In genomic region chr7:143136561-143136960, GRCm38 (mm10) we compare ENCODE assay signal across 20 mouse cellular contexts. TPM values are rescaled to one million over a fixed set of nuclear protein-coding genes. Genes with fewer than 3 reads are reported as not detected.
A peak's percentile ranks its signal among the peaks of the same experiment; 100 is the strongest.
DNase-seq lines count a peak whose midpoint lies in the region; ATAC-seq lines count a peak whose summit lies in the region.
"Had no signal": no experiment of that assay in that cellular context is flagged by ENCODE, and none has a peak within 500 bp of the region (broad histone marks: within the 10 kb centered on the region; RNA-seq: fewer than 3 reads in every experiment).

No protein-coding gene starts in this region.

- peak overlapping the region; percentile 38; the same call in 1 of the 2 replicates for H3K27ac ChIP-seq in heart, embryonic 10.5 days
- H3K27ac ChIP-seq in heart, embryonic 12.5 days (ENCODE audit: poor library complexity, severe bottlenecking), result no peak overlapping the region
- H3K27ac ChIP-seq in kidney, embryonic 16.5 days (ENCODE audit: low read length), result no peak overlapping the region
- H3K27ac ChIP-seq: forebrain, embryonic 10.5 days; liver, embryonic 13.5 days; midbrain, embryonic 13.5 days; neural tube, embryonic 13.5 days had no signal

- H3K9ac ChIP-seq in heart, embryonic 12.5 days, result no peak overlapping the region
- H3K9ac ChIP-seq in kidney, embryonic 16.5 days (replicated peaks; ENCODE audit: low read length), result no peak overlapping the region
- H3K9ac ChIP-seq: forebrain, postnatal 0 days; liver, embryonic 13.5 days; midbrain, embryonic 13.5 days; neural tube, embryonic 13.5 days had no signal

- H3K9me3 ChIP-seq in heart, embryonic 10.5 days, result no peaks in the 10 kb centered on the region
- H3K9me3 ChIP-seq in heart, embryonic 12.5 days (replicated peaks), result no peaks in the 10 kb centered on the region
- H3K9me3 ChIP-seq in kidney, embryonic 16.5 days (ENCODE audit: low read length), result no peaks in the 10 kb centered on the region
- H3K9me3 ChIP-seq: forebrain, embryonic 10.5 days; liver, embryonic 13.5 days; midbrain, embryonic 13.5 days; neural tube, embryonic 13.5 days had no signal

- no peak for ATAC-seq in heart, embryonic 12.5 days (ENCODE audit: insufficient number of reproducible peaks, low FRiP score)
- 0 out of 2 replicates have a peak, but pooled peaks have one; percentile 14 for ATAC-seq in kidney, embryonic 16.5 days (ENCODE audit: low FRiP score, low TSS enrichment)
- ATAC-seq: forebrain, postnatal 0 days; hindbrain, embryonic 16.5 days; intestine, embryonic 16.5 days; midbrain, embryonic 13.5 days had no signal

- WGBS in heart, embryonic 10.5 days, result 59% methylated on average over 5 of the region's 5 CpGs
- 58% methylated on average over 5 of the region's 5 CpGs for WGBS in heart, embryonic 12.5 days
- 18% methylated on average over 5 of the region's 5 CpGs for WGBS in kidney, embryonic 16.5 days

- DNase-seq in heart, embryonic 10.5 days (ENCODE audit: low spot score), result no peak
- DNase-seq in kidney, adult 11 months, result no peak
- peak; percentile 45 for DNase-seq in lung, postnatal 10 days
- no peak for DNase-seq in lung, adult 18-20 months
- no peak for DNase-seq in left cerebral cortex, adult 11 months (ENCODE audit: low spot score)
- DNase-seq: cerebellum, adult 8-10 months; forebrain, postnatal 0 days; gastrocnemius, postnatal 36 days; kidney, postnatal 4 days; layer of hippocampus, adult 9-11 months; liver, embryonic 13.5 days; right cerebral cortex, adult 18-20 months; thymus, postnatal 14 days had no signal

- no peak overlapping the region for H3K4me2 ChIP-seq in heart, embryonic 12.5 days
- no peak overlapping the region for H3K4me2 ChIP-seq in kidney, embryonic 16.5 days (replicated peaks; ENCODE audit: low read depth, low read length)
- H3K4me2 ChIP-seq: liver, embryonic 13.5 days; midbrain, embryonic 13.5 days; neural tube, embryonic 13.5 days had no signal

- no peaks in the 10 kb centered on the region for H3K36me3 ChIP-seq in heart, embryonic 10.5 days
- H3K36me3 ChIP-seq in heart, embryonic 12.5 days, result no peaks in the 10 kb centered on the region
- no peaks in the 10 kb centered on the region for H3K36me3 ChIP-seq in kidney, embryonic 16.5 days (ENCODE audit: insufficient read depth, low read length)
- H3K36me3 ChIP-seq: forebrain, embryonic 10.5 days; liver, embryonic 13.5 days; midbrain, embryonic 13.5 days; neural tube, embryonic 13.5 days had no signal

- H3K27me3 ChIP-seq in heart, embryonic 10.5 days (ENCODE audit: insufficient read depth, poor library complexity, severe bottlenecking), result 0 out of 2 replicates have a peak, but pooled peaks cover 5% of the 10 kb centered on the region
- no peaks in the 10 kb centered on the region for H3K27me3 ChIP-seq in heart, embryonic 12.5 days (replicated peaks)
- no peaks in the 10 kb centered on the region for H3K27me3 ChIP-seq in kidney, embryonic 16.5 days (ENCODE audit: insufficient read depth, low read length)
- H3K27me3 ChIP-seq: liver, embryonic 13.5 days; midbrain, embryonic 13.5 days; neural tube, embryonic 13.5 days had no signal

- H3K4me3 ChIP-seq in heart, embryonic 10.5 days, result no peak overlapping the region
- H3K4me3 ChIP-seq in heart, embryonic 12.5 days, result no peak overlapping the region
- H3K4me3 ChIP-seq in kidney, embryonic 16.5 days (ENCODE audit: low read length), result no peak overlapping the region
- H3K4me3 ChIP-seq: forebrain, embryonic 10.5 days; liver, embryonic 13.5 days; midbrain, embryonic 13.5 days; neural tube, embryonic 13.5 days had no signal

- peaks cover 51% of the 10 kb centered on the region for H3K4me1 ChIP-seq in heart, embryonic 10.5 days
- peaks cover 58% of the 10 kb centered on the region for H3K4me1 ChIP-seq in heart, embryonic 12.5 days (replicated peaks)
- peaks cover 8% of the 10 kb centered on the region; the same call in 1 of the 2 replicates for H3K4me1 ChIP-seq in kidney, embryonic 16.5 days (ENCODE audit: insufficient read depth, low read length)
- H3K4me1 ChIP-seq: forebrain, embryonic 10.5 days; midbrain, embryonic 13.5 days; neural tube, embryonic 13.5 days had no signal

RNA-seq across cellular contexts. Expression of gene Kcnq1, which starts 30.4 kb away (rescaled TPM):
- polyA plus RNA-seq in heart, embryonic 10.5 days (2016; fragmentation: Nextera tagmentation; extraction: Ambion mirVana), result 5.4 and 10.5 TPM in 2 replicates
- polyA plus RNA-seq in heart, embryonic 12.5 days (2016; fragmentation: Nextera tagmentation; extraction: Ambion mirVana), result 12.9 and 15.8 TPM in 2 replicates
- 9.2 and 9.8 TPM in 2 replicates for polyA plus RNA-seq in kidney, embryonic 16.5 days (2015; fragmentation: Nextera tagmentation; extraction: Ambion mirVana)

RNA-seq across cellular contexts. Expression of gene Trpm5, which starts 42.1 kb away (rescaled TPM):
- polyA plus RNA-seq in heart, embryonic 10.5 days (2016; fragmentation: Nextera tagmentation; extraction: Ambion mirVana), result 1.1 and 1.5 TPM in 2 replicates
- polyA plus RNA-seq in heart, embryonic 12.5 days (2016; fragmentation: Nextera tagmentation; extraction: Ambion mirVana), result 3.8 and 4.3 TPM in 2 replicates
- polyA plus RNA-seq in kidney, embryonic 16.5 days (2015; fragmentation: Nextera tagmentation; extraction: Ambion mirVana), result 6.0 and 6.9 TPM in 2 replicates
